Mouse (Mus musculus) embryonic fibroblast, embryonic 13.5 days (primary cell): ENCODE results near the gene Ptges2.

Experiments used
- CTCF ChIP-seq: IDR thresholded peaks from 2 replicates; pipeline ENCODE4 v1.5.1; 2011; ENCODE audit warnings: mild to moderate bottlenecking, control low read depth, low read length, moderate library complexity, borderline replicate concordance; ENCODE audit not compliant: insufficient read depth
- POLR2A ChIP-seq: IDR thresholded peaks from 2 replicates; pipeline ENCODE4 v1.6.1; 2011; ENCODE audit warnings: low read depth, mild to moderate bottlenecking, control low read depth, low read length, moderate library complexity

GRCm38 (mm10) chr2:32427720-32428119, 32.0 kb downstream of the Ptges2 start:
- TF ChIP-seq POLR2A (no peak), CTCF (no peak)
